Mouse (Mus musculus) heart, embryonic 12.5 days (tissue): ENCODE results near the gene Mlh3. TPM values are rescaled to one million over a fixed set of nuclear protein-coding genes. Genes with fewer than 3 reads are reported as not detected.
"Not testable (repeated sequence)": the region's sequence is repeated elsewhere in the genome, so short reads cannot be mapped to it uniquely, and the experiment has no call there.

Experiments
- ATAC-seq: fragments of 200-750 bp; cut with Nextera tagmentation; 2 replicates; pipeline ENCODE4 v1.8.0; 2017; ENCODE audit warnings: moderate TSS enrichment, moderate library complexity; ENCODE audit not compliant: insufficient number of reproducible peaks, low FRiP score
- H3K27ac ChIP-seq: fragments of 300-500 bp; sonication (generic); 2 replicates; pipeline ENCODE4 v1.5.1; 2016; ENCODE audit warnings: mild to moderate bottlenecking, moderate library complexity; ENCODE audit not compliant: poor library complexity, severe bottlenecking
- H3K27me3 ChIP-seq: fragments of 300-500 bp; sonication (generic); replicated peaks from 2 replicates; pipeline ENCODE4 v1.6.1; 2016; ENCODE audit warnings: mild to moderate bottlenecking, moderate library complexity
- H3K36me3 ChIP-seq: fragments of 300-500 bp; sonication (generic); 2 replicates; pipeline ENCODE4 v1.6.1; 2016; ENCODE audit warnings: mild to moderate bottlenecking, moderate library complexity
- H3K4me1 ChIP-seq: fragments of 300-500 bp; sonication (generic); replicated peaks from 2 replicates; pipeline ENCODE4 v1.6.1; 2016; ENCODE audit warnings: mild to moderate bottlenecking
- H3K4me2 ChIP-seq: fragments of 300-500 bp; sonication (generic); 2 replicates; pipeline ENCODE4 v1.6.1; 2016; ENCODE audit warnings: mild to moderate bottlenecking, moderate library complexity
- H3K4me3 ChIP-seq: fragments of 300-500 bp; sonication (generic); 2 replicates; pipeline ENCODE4 v1.5.1; 2016; ENCODE audit warnings: mild to moderate bottlenecking
- H3K9ac ChIP-seq: fragments of 300-500 bp; sonication (generic); 2 replicates; pipeline ENCODE4 v1.6.1; 2016; ENCODE audit warnings: mild to moderate bottlenecking, moderate library complexity
- H3K9me3 ChIP-seq: fragments of 300-500 bp; sonication (generic); replicated peaks from 2 replicates; pipeline ENCODE4 v1.6.1; 2016; ENCODE audit warnings: mild to moderate bottlenecking, moderate library complexity
- WGBS: fragments of 180-500 bp; shearing (Covaris S2); methylation state at CpG from one replicate; pipeline ENCODE4 v1.1.7; 2016; 5-methylcytosine and 5-hydroxymethylcytosine counted together
- polyA plus RNA-seq: library from polyadenylated mRNA; unstranded; fragments of >200 nt; fragmentation: Nextera tagmentation; extraction: Ambion mirVana; gene quantifications from 2 replicates; pipeline ENCODE4 v1.2.1, GENCODE M21; 2016

Mlh3 gene
- polyA plus RNA-seq, 1 experiment from 2014 or later: 7.9 TPM

DNA sequence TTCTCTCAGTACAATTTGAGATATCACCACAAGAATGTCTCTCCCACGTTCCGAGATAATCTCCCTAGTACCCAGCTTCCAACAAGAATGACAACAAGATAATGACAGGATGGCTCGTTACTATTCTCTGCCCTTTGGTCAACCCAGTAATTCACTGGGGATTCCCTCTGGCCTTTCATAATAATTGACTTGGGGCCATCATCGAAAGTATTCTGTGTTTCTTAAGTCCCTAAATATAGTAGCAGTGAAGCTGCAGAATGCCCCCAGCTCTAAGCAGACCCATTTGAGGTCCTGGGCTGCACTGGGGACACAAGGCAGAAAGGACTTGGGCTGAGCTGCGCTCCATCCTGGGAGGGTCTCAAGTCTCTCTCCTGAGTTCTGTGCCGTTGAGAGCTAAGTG, 21.9 kb upstream of the Mlh3 start:
- Histone ChIP-seq H3K4me2 (no peak overlapping the region), H3K9me3 (peaks cover 5% of the 10 kb centered on the region; the same call in 1 of the 2 replicates), H3K9ac (no peak overlapping the region), H3K27ac (no peak overlapping the region), H3K4me3 (no peak overlapping the region), H3K36me3 (no peaks in the 10 kb centered on the region), H3K27me3 (peaks cover 14% of the 10 kb centered on the region), H3K4me1 (peaks cover 18% of the 10 kb centered on the region)
- 50% methylated on average over 6 of the region's 6 CpGs for WGBS
- ATAC-seq: no peak

DNA sequence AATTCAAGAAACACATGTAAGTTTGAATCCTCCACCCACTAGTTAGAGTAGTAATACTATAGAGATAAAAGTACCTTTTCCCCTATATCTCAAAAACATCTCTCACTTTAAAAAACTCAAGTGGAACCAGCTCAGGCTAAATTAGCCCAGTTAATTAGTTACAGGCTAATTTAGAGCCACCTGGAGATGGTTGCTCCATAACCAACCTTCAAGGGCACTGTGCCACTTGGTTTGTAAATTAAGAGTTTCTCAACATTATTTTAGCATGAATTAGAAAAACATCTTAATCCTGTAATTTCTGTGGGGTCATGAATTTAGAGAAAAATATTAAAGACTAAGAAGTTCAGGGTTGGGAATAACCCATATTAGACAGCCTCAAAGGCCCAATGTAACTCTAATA, 21.1 kb upstream of the Mlh3 start:
- no peak overlapping the region for H3K9ac ChIP-seq
- H3K27me3 ChIP-seq: peaks cover 14% of the 10 kb centered on the region
- no peak for ATAC-seq
- H3K36me3 ChIP-seq: no peaks in the 10 kb centered on the region
- H3K27ac ChIP-seq: no peak overlapping the region
- peaks cover 5% of the 10 kb centered on the region; the same call in 1 of the 2 replicates for H3K9me3 ChIP-seq
- H3K4me2 ChIP-seq: no peak overlapping the region
- H3K4me3 ChIP-seq: no peak overlapping the region
- H3K4me1 ChIP-seq: peaks cover 18% of the 10 kb centered on the region

GRCm38 (mm10) chr12:85290633-85291032, 20.2 kb upstream of the Mlh3 start:
- WGBS: 75% methylated on average over 10 of the region's 10 CpGs
- Histone ChIP-seq H3K36me3 (no peaks in the 10 kb centered on the region), H3K9ac (no peak overlapping the region), H3K4me3 (no peak overlapping the region), H3K4me1 (peaks cover 18% of the 10 kb centered on the region), H3K27ac (no peak overlapping the region), H3K9me3 (peaks cover 5% of the 10 kb centered on the region; the same call in 1 of the 2 replicates), H3K27me3 (peaks cover 14% of the 10 kb centered on the region), H3K4me2 (no peak overlapping the region)
- no peak for ATAC-seq

DNA sequence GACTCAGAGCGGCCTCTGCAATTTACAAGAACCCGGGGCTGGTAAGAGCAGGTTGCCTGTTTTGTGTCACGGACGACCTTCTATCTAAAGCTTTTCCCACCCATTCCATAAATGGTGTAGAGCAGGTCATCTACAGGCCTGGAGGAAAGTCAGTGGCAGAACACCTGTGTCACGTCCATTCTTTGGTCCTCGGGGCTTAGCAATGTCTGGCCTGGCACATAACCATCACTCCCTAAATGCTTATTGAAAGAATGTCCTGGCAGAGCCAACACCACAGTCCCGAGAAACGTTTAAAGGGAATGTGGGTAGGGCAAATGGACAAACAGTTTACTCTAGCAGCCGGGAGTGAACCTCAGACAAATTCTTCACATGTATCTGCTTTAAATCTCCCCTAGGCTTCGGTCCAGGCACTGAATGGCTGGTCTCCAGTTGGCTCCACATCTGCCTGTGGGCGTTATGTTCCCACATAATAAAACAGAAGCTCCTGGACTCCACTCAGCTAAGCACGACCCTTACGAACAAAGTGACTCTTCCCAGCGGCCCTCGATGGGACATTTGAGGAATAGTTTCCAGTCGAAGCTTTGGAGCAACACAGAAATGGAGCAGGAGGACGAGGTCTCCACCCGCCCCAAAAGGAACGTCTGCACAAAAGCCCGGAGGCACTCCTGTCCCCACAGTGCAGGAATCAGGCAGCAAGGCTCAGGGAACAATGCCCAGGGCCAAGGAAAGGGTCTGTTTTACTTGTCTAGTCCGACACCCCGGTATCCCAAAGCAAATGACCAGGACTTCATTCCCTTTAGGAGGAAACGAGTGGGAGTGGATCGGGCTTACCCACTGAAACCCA, 19.0 kb upstream of the Mlh3 start:
- H3K4me3 ChIP-seq: peak overlapping the region; percentile 72
- no peak for ATAC-seq
- no peaks in the 10 kb centered on the region for H3K36me3 ChIP-seq
- no peak overlapping the region for H3K27ac ChIP-seq
- H3K9me3 ChIP-seq: peaks cover 3% of the 10 kb centered on the region; the same call in 1 of the 2 replicates
- peaks cover 18% of the 10 kb centered on the region for H3K4me1 ChIP-seq
- peak overlapping the region; percentile 79 for H3K4me2 ChIP-seq
- 49% methylated on average over 24 of the region's 24 CpGs for WGBS
- H3K27me3 ChIP-seq: peaks cover 14% of the 10 kb centered on the region
- peak overlapping the region; percentile 79; the same call in 1 of the 2 replicates for H3K9ac ChIP-seq

GRCm38 (mm10) chr12:85288486-85289156, 18.2 kb upstream of the Mlh3 start, which contains the start of gene Zc2hc1c:
Gene Zc2hc1c, plus strand, starts transcription at chr12:85288591.
- Histone ChIP-seq H3K9me3 (0 out of 2 replicates have a peak, but pooled peaks cover 3% of the 10 kb centered on the region), H3K9ac (peak within 1 kb of the TSS; percentile 79), H3K4me1 (peaks cover 18% of the 10 kb centered on the region), H3K4me3 (peak within 1 kb of the TSS; percentile 72), H3K36me3 (no peaks in the 10 kb centered on the region), H3K4me2 (peak within 1 kb of the TSS; percentile 79), H3K27me3 (peaks cover 14% of the 10 kb centered on the region), H3K27ac (peak within 1 kb of the TSS; percentile 54; the same call in 1 of the 2 replicates)
- WGBS: 3% methylated on average over 29 of the region's 31 CpGs
- ATAC-seq: peak; percentile 87

GRCm38 (mm10) chr12:85287809-85288485, 17.5 kb upstream of the Mlh3 start, which contains the start of gene Acyp1:
Gene Acyp1, minus strand, starts transcription at chr12:85288438.
- Histone ChIP-seq H3K27me3 (peaks cover 14% of the 10 kb centered on the region), H3K9me3 (no peaks in the 10 kb centered on the region), H3K27ac (peak within 1 kb of the TSS; percentile 54; the same call in 1 of the 2 replicates), H3K9ac (peak within 1 kb of the TSS; percentile 79), H3K4me1 (peaks cover 18% of the 10 kb centered on the region), H3K4me2 (peak within 1 kb of the TSS; percentile 79), H3K4me3 (peak within 1 kb of the TSS; percentile 72), H3K36me3 (no peaks in the 10 kb centered on the region)
- peak; percentile 49; the same call in 1 of the 2 replicates for ATAC-seq
- 10% methylated on average over 21 of the region's 21 CpGs for WGBS

DNA sequence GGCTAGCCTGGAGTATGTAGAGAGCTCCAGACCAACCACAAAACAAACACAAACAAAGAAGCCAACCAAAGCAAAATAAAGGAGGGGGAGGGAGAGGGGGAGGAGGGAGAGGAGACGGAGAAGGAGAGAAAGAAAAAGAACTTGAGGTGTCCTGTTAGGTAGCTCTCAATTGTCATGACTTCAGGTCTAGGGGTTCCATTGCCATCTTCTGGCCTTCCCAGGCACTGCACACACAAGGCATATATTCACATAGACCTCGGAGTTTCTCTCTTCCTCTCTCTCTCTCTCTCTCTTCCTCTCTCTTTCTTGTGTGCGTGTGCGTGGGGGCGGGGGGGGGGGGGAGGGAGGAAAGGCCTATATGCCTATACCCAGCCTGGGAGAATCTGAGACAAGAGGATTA, 16.5 kb upstream of the Mlh3 start:
- peaks cover 17% of the 10 kb centered on the region for H3K4me1 ChIP-seq
- no peak overlapping the region for H3K4me3 ChIP-seq

GRCm38 (mm10) chr12:85284996-85285395, 14.6 kb upstream of the Mlh3 start:
- H3K27me3 ChIP-seq: 0 out of 2 replicates have a peak, but pooled peaks cover 5% of the 10 kb centered on the region
- H3K4me2 ChIP-seq: no peak overlapping the region
- no peak overlapping the region for H3K4me3 ChIP-seq
- H3K9me3 ChIP-seq: no peaks in the 10 kb centered on the region
- 80% methylated on average over 4 of the region's 4 CpGs for WGBS
- no peaks in the 10 kb centered on the region for H3K36me3 ChIP-seq
- H3K27ac ChIP-seq: no peak overlapping the region
- ATAC-seq: no peak
- no peak overlapping the region for H3K9ac ChIP-seq
- H3K4me1 ChIP-seq: peaks cover 16% of the 10 kb centered on the region

More for the DNA sequence above, 16.5 kb upstream of the Mlh3 start:
- Histone ChIP-seq H3K9me3 (no peaks in the 10 kb centered on the region), H3K27ac (no peak overlapping the region), H3K9ac (no peak overlapping the region), H3K4me2 (no peak overlapping the region), H3K36me3 (no peaks in the 10 kb centered on the region), H3K27me3 (peaks cover 14% of the 10 kb centered on the region)
- WGBS: 38% methylated on average over 2 of the region's 5 CpGs
- no peak for ATAC-seq

GRCm38 (mm10) chr12:85284331-85284730, 13.9 kb upstream of the Mlh3 start:
- H3K9ac ChIP-seq: no peak overlapping the region
- no peaks in the 10 kb centered on the region for H3K27me3 ChIP-seq
- no peak for ATAC-seq
- H3K4me2 ChIP-seq: no peak overlapping the region
- H3K4me3 ChIP-seq: no peak overlapping the region
- H3K4me1 ChIP-seq: peaks cover 18% of the 10 kb centered on the region
- 65% methylated on average over 8 of the region's 8 CpGs for WGBS
- H3K36me3 ChIP-seq: no peaks in the 10 kb centered on the region
- H3K27ac ChIP-seq: no peak overlapping the region
- H3K9me3 ChIP-seq: no peaks in the 10 kb centered on the region

- H3K9ac ChIP-seq, H3K4me3 ChIP-seq, H3K4me1 ChIP-seq, H3K36me3 ChIP-seq, H3K4me2 ChIP-seq, H3K27me3 ChIP-seq, ATAC-seq, H3K9me3 ChIP-seq, H3K27ac ChIP-seq: not testable (repeated sequence)
- 93% methylated on average over 1 of the region's 4 CpGs for WGBS
Observed at GRCm38 (mm10) chr12:85281756-85282155, 11.4 kb upstream of the Mlh3 start.
